Mouse (Mus musculus) E14TG2a.4 (cell line): ENCODE measurements around the gene Myrip.

Experiments
- CTCF ChIP-seq: conservative IDR thresholded peaks from 2 replicates; pipeline ENCODE4 v1.5.1; 2014; ENCODE audit warnings: low read length
- NANOG ChIP-seq: IDR thresholded peaks from 2 replicates; pipeline ENCODE4 v1.6.1; 2014; ENCODE audit warnings: borderline replicate concordance, low read length, mixed read lengths
- POU5F1 ChIP-seq: IDR thresholded peaks from 2 replicates; pipeline ENCODE4 v1.6.1; 2014; ENCODE audit warnings: low read length, borderline replicate concordance

GRCm38 (mm10) chr9:120504423-120504822 lies 203.1 kb downstream of the Myrip start:
- no peak for TF ChIP-seq CTCF
- no peak for TF ChIP-seq POU5F1
- TF ChIP-seq NANOG: no peak
